Mouse (Mus musculus) CH12F3 (cell line): ENCODE data around the gene Per2.

Experiments
- in situ Hi-C: fragments of 300-500 bp; cut with MboI; formaldehyde crosslinking; loops from 2 replicates; pipeline ENCODE4 v1.14.3; 2020; ENCODE audit warnings: low sequenced_read_pairs

The Per2 gene

DNA sequence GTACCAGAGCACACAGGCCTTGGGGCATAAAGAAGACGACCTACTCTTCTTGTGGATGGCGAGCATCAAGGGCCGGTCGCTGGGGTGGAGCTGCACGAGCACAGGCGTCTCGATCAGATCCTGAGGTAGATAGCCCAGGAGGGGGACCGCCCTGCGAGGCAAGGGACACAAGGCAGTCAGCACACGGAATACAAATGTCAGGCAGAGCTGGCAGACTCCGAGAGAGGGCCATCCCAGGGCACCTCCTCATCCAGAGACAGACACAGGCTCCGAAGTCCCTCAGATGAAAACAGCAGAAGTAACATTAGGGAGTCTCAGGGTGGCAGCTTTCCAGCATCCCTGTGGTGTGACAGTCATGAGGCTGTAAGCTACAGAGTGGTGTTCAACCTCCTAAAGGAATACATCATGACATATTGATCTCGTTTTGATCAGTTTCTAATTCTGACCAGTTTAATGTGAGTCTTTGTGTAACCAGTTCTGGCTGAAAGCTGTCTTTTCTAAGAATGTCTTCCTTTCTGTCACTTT is 23.5 kb downstream of the Per2 start:
- in situ Hi-C loops, result no loop called here

DNA sequence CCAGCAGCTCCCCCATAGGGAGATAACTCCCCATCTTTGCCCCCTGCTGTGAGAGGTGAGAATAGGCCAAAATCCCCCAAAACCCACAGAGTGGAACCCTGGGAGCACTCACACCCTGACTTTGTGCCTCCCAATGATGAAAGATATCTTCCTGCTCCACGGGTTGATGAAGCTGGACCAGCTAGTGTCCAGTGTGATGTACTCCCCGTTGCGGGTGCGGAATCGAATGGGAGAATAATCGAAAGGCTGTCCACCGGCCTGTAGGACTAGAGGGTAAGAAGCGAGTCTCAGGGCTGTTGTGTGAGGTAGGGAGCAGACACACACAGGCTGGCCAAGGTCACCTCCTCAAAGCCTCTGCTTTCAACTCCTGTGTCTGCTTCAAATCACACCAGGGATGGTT is 24.2 kb downstream of the Per2 start:
- in situ Hi-C loops, result no loop called here

DNA sequence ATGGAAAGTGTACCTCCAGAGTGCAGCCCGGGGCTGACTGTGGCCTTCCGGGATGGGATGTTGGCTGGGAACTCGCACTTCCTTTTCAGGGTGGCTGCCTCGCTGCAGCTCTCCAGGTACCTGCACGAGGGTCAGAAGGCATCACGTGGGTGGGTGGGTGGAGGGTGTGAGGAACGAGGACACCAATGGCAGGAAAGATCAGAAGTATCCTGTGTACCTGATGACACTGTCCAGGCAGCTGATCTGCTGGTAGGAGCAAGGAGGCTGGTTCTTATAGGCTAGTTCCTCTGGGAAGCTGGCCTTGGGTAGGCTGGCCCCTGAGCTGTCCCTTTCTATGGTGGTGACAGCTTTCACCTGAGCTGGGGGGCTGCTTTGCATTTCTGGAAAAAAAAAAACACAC is 28.4 kb downstream of the Per2 start:
- in situ Hi-C loops, result no loop called here

DNA sequence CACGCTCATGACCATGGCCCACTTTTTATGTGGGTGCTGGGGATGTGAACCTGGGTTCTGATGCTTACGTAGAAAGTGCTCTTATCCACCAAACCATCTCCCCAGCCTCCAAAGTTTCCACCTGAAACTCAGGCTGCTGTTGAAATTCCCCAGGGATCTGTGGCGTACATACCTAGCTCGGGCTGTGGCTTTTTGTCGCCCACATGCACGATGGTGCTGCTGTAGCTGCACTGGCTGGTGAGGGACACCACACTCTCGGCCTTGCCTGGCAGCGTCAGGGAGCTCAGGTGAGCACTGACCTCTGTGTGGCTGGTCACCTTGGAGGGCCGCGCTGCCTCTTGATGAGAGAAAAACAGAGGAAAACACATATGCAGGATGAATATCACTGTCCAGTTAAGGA is 29.9 kb downstream of the Per2 start:
- in situ Hi-C loops, result no loop called here

DNA sequence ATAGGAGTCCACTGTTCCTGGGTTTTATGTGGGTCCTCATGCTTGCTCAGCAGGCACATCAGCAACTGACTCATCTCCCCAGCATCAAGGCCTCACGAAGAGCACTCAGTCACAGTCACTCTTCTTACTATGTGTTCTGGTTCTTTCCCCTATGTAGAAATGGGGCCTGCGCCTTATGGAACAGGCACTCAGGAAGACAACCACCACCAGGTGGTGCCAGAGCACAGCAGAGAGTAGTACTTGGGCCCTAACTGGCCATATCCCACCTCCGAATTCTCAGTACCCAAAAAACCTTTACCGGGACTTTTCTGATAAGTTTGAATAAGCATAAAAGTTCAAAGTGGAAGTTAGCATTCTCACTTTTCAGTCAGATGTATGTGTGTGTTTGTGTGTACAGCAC is 30.5 kb downstream of the Per2 start:
- in situ Hi-C loops, result no loop called here

DNA sequence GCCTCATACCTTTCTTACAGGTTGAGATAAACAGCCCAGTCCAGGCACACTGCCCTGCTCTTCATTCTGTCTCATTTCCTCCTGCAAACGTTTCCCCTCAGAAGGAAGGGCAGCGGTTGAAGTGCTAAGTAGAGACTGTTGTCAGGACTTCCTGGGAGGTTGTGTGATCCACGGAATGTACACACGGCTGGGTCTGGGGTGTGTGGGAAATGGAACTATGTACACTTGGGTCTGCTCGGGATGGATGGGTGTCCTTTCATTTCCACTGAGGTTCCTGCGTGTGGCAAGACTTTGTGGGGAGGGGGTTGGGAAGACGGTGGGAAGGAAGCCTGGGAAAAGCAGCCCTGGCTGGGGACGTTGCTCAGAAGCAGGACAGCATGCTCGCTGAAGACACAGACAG is 32.7 kb downstream of the Per2 start:
- in situ Hi-C loops, result no loop called here

DNA sequence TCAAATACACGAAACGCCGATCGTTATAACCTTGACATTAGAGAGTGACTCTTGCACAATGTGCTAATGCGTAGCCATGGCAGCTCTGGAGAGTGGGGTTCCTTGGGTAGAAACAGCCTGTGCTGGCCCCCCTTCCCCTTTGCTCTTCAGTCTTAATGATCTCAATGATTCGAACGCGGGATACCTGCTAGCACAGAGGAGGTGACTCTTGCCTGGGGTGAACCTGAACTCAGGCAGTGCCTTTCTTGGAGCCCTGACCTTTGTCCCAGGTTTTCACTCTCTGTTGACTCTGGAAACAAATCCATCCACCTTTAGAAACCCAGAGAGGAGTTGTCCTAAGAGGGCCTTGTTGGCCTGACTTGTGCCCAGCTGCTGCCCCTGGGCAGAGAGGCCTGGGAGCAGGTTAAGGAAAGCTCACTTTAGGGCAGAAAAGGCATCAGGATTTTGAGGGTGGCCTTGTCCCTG is 38.5 kb downstream of the Per2 start:
- in situ Hi-C loops, result no loop called here

DNA sequence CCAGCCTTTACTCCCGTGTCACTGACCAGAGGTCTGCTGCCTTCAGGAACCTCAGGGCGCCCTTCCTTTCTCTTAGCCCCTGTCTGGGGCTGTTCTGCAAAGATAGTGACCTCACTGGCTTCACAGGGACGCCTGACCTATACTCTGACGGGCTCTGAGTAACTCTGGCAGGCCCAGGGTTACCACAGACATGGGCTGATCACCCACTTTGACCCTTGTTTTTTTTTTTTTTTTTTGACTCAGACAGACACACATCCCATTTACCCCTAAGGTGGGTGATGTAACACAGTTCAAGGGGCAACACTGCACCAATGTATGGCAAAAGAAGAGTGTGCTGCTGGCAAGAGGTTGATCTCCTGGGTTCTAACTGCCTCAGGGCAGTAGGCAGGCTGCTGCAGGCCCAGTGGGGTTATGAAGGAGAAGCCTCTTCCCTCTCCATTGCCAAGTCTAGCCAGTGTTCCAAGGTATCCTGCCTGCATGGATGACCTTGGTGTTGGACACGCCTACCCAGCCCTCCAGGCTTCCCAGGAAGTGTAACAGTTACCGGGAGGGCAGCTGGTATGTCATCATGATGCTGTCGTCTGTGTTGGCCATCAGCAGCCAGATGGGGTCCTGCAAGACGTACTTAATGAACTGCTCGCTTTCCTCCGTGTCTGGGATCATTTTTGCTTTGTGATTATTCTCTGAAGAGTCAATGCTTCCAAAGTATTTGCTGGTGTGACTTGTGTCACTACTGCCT is 39.1 kb downstream of the Per2 start:
- in situ Hi-C loops, result no loop called here

DNA sequence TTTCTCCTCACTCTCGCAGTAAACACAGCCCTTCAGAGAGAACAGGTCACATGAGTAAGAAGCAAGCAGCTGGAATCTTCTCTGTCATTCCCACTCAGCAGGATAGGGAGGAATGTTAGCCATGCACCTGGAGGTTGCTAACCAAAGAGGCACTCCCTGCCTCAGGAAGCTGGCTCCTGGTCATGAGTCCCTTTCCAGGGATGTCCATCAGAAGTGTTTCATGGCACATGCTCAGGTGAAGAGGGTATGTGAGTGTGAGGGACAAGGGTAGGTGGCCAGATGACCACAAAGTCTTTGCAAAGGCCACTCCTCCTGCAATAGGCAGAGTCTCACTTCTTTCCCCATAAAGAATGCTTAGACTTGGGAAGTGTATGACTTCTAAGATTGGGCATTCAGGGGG is 41.1 kb downstream of the Per2 start:
- in situ Hi-C loops, result no loop called here

DNA sequence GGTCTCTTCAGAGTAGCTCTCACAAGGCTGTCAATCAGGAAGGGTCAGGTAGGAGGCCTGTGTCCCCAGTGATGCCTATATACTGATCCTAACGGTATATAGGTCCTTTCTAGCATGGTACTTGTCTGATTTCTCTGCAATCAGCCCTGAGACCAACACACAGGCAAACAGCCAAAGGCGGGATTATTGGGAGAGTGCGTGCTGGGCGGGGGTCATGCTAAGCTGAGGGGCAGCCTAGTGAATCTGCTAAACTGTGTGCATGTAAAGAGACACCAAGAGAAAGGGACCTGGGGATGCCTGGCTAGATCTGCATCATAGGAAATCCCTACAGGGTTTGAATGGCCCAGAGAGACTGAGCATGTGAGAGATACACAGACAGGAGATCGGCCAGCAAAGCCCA is 43.8 kb downstream of the Per2 start:
- in situ Hi-C loops, result no loop called here

DNA sequence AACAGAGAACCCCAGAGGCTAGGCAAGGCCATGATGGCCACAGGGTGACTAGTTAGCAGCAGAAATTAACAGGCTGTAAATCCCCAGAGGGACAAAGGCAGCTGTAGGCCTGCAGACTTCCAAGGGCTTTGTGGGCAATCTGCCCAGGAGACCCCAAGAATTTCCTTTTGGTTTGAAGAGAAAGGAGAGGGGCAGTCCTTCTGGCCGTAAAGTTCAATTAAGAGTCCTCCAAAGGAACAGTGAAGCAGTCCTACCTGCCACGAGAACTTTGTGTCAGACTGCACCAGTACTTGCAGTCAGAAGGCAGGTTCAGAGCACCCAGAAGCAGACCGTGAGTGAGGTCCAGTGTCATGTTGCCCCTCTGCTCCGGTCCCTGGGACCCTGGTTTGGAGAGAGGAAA is 44.2 kb downstream of the Per2 start:
- in situ Hi-C loops, result no loop called here

DNA sequence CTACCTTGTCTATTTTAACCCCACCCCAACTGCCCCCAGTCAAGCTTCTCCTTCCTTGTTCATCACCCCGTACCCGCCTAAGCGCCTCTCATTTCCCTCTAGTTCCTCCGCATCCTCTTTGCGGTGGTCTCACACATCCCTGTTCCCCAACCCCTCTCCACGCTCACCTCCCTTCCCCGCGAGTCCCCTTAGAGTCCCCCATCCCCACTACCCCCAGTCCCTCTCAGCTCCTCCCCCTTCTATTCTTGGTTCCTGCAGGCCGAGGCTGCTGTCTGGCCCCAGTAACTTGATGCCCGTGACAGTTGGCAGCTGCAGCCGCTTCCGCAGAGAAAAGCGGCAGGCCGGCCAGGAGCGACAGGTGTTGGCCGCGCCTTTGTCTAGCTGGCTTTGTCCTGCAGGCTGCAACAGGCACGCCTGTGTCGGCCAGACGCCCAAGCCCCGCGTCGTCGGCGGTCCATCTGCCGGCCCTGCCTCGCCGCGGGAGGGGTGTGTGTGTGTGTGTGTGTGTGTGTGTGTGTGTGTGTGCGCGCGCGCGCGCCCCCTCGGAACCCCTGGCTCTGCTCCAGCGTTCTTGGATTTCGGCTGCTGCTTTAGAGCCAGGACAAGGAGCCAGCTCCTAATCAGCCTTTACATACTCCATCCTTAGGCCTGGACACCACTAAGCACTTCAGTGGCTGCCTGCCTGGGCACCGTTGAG is 45.1 kb downstream of the Per2 start, which contains the start of gene Hes6:
Gene Hes6, minus strand, starts transcription at position 141 of the 697 bp plus-strand sequence.
- in situ Hi-C loops, result no loop called here

DNA sequence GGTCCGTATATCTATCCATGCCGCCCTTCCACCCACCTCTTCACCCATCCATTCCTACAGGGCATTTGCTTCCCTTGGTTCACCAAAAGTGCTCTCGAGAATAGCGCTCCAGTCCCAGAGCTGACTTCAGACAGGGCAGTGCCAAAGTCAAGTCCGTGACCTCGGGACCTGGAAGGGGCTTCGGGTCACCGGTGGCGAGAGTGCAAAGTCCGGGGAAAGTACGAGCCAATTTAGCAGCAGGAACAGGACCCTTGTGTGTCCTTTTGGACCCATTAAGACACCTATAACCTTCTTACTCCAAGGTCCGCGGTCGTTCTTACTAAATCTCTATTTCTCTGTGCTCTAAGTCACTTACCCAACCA is 45.6 kb downstream of the Per2 start:
- in situ Hi-C loops, result no loop called here

DNA sequence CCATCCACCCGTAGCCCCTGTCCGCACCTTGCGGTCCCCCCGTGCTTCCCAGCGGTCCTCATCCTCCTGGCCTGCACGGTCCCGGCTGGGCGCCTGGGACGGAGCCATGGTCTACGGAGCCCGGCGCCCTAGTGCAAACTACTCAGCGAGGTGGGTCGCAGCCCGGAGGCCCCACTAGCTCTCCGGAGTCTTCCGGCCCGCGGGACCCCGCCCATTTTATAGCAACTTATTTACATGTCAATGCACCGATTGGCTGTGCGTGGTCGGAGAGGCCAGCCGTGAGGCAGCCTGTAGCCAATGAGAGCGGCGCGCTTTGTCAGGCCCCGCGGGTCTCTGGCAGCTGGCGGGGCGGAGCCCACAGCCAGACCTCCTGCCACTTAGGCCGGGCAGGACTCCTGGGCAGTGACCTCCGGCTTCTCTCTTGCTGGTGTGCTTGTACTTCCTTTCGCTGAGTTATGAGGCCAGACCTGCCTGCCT is 46.1 kb downstream of the Per2 start:
- in situ Hi-C loops, result no loop called here

DNA sequence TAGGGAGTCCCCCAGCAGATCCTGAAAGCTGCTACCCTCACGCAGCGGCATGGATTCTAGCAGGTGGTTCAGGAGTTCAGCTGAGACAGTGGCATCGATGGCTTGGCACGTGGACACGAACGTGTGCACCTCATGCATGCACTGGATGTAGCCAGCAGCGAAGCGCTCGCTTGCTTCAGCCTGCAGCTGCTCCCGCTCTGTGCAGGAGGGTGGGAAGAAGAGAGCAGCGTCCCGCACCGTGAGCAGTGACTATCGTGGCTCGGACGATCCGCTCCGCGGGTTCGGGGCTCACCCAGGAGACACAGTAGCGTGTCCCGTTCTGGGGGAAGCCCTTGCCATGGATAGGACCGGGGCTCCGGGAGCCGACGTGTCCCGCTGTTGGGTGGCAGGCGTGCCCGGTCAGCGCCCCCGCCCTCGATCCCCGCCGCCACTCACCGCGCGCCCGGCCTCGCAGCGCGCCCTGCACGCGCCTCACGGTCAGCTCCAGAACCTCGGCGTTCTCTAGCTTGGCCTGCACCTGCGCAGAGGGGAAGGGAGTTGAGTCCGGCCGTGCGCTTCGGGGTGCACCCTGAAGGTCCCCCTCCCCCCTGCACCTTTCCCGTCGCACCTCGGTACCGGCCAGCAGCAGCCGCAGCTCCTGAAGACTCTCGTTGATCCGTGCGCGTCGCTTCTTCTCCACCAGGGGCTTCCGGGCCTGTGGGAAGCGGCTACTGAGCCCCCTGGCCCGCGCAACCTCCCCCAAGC is 46.7 kb downstream of the Per2 start:
- in situ Hi-C loops, result no loop called here

DNA sequence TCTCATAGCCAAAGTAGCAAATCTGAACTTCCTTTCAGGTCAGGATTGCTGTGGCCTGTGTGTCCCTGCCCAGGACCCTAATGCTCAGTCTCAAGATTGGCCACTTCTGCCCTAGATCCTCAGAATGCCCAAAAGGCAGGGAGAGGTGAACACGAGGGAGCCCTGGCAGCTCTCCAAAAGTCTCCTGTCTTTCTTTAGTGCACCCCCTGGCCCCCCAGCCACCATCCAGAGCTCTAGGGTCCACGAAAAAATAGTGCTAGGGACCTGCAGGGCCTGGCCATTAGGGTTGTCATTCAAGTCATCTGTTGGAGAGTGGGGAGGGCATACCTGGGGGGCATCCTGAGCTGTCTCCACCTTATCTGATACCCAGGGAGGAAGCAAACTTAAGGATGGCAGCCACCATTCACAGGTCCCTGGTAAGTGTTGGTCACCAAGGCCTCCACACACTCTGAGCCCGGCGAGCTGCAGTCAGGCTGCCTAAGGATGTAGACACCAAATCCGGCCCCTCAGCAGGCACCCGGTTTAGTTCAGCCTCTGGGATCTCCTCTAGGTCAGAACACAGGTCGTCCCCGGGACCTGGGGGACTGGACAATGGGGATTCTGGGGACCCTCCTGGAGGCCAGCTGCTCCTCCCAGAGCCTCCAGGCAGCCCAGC is 47.4 kb downstream of the Per2 start:
- in situ Hi-C loops, result no loop called here

DNA sequence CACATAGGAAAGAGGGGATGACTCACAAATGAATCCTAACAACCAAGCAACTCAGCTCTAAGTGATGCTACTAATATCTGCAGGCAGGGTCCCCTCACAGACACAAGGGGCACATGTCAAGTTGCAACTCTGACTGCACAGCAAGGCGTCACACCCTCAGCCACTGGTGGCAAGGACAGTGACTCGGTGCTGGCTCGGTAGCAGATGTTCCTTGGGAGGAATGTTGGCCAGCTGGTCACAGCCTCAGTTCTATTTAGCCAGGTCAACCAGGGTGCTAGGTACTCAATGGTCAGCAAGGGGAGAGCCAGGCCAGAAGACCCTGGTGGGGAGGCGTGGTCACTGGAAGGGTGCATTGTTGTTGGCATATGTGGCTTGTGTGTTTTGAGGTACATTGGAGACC is 51.3 kb downstream of the Per2 start:
- in situ Hi-C loops, result no loop called here

DNA sequence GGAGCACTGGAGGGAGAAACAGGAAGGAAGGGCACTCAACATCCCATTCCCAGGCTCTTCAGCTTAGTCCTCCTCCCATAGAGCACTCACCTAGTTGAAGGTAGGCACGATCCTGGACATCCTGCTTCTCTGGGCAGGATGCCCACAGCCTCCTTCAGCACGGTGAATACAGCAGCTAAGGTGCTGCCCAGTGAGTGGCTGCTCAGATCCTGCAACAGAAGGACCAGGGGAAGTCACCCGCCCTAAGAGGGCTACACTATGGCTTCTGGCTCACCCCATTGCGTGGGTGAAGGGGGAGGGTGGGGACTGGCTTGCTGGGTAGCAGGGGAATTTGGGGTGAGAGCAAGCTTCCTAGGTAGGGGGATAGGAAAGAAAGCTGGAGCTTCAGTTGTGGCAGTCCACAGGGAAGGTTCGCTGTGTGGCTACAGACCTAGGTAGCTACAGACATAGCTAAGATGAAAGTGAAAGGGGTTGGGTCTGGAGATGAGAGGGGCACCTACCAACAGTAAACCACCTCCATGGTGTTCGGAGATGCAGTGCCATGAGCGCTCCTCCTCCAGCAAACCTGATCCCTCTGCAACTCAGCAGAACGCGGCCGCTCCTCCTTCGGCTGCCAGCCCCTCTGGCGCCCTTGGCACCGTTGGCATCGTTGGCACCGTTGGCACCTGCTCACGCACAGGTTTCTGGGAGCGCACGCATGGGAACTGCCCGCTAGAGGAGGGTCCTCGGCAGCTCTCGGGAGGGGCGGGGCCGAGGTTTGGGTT is 53.5 kb downstream of the Per2 start:
- in situ Hi-C loops, result no loop called here

DNA sequence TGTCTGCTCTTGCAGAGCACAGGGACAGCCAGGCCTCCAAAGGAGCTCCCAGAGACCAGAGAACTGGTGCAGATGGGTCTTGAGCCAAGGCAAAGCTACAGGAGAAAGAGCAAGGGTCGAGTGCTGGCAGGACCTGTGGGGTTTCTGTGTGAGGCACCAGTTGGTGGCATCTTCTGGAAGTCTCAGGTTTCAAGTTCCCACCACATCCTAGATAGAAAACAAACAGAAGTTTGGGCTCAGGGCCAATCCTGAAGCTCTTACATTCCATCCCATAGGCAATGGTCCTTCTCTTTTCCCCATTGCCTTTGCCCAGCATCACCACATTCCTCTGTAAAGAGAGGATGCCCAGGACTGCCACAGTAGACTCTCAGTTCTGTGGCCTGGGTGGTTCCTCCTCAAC is 54.1 kb downstream of the Per2 start:
- in situ Hi-C loops, result no loop called here
